Mouse (Mus musculus) limb, embryonic 14.5 days (tissue): ENCODE results near the gene Fastk. TPM values are rescaled to one million over a fixed set of nuclear protein-coding genes. Genes with fewer than 3 reads are reported as not detected.

ENCODE experiments used
- ATAC-seq: fragments of 200-750 bp; cut with Nextera tagmentation; 2 replicates; pipeline ENCODE4 v1.8.0; 2017; ENCODE audit warnings: low read depth, moderate number of reproducible peaks, moderate TSS enrichment; ENCODE audit not compliant: low FRiP score
- DNase-seq: peaks from one replicate; pipeline ENCODE4 v3.0.0-alpha.2; 2015; ENCODE audit warnings: low spot score
- H3K27ac ChIP-seq: fragments of 300-500 bp; sonication (generic); replicated peaks from 2 replicates; pipeline ENCODE4 v1.5.1; 2014; ENCODE audit warnings: low read depth, mild to moderate bottlenecking, low read length, moderate library complexity, mixed read lengths
- H3K27me3 ChIP-seq: fragments of 300-500 bp; sonication (generic); 2 replicates; pipeline ENCODE4 v1.6.1; 2014; ENCODE audit warnings: low read length, mixed read lengths; ENCODE audit not compliant: control insufficient read depth, insufficient read depth
- H3K36me3 ChIP-seq: fragments of 300-500 bp; sonication (generic); 2 replicates; pipeline ENCODE4 v1.6.1; 2014; ENCODE audit warnings: mild to moderate bottlenecking, low read length, moderate library complexity, mixed read lengths; ENCODE audit not compliant: control insufficient read depth, insufficient read depth
- H3K4me1 ChIP-seq: fragments of 300-500 bp; sonication (generic); 2 replicates; pipeline ENCODE4 v1.6.1; 2014; ENCODE audit warnings: antibody characterized with exemption, low read length, mixed read lengths; ENCODE audit not compliant: control insufficient read depth, insufficient read depth
- H3K4me2 ChIP-seq: fragments of 300-500 bp; sonication (generic); replicated peaks from 2 replicates; pipeline ENCODE4 v1.6.1; 2014; ENCODE audit warnings: low read depth, mild to moderate bottlenecking, low read length, moderate library complexity; ENCODE audit not compliant: severe bottlenecking
- H3K4me3 ChIP-seq: fragments of 300-500 bp; sonication (generic); replicated peaks from 2 replicates; pipeline ENCODE4 v1.5.1; 2014; ENCODE audit warnings: low read length
- H3K9ac ChIP-seq: fragments of 300-500 bp; sonication (generic); 2 replicates; pipeline ENCODE4 v1.6.1; 2014; ENCODE audit warnings: mild to moderate bottlenecking, low read depth, low read length, moderate library complexity; ENCODE audit not compliant: severe bottlenecking
- H3K9me3 ChIP-seq: fragments of 300-500 bp; sonication (generic); 2 replicates; pipeline ENCODE4 v1.6.1; 2016; ENCODE audit warnings: low read length; ENCODE audit not compliant: control insufficient read depth
- POLR2A ChIP-seq: fragments of 200-500 bp; IDR thresholded peaks from 2 replicates; pipeline ENCODE4 v1.8.0; 2012; ENCODE audit warnings: inconsistent platforms, mild to moderate bottlenecking, moderate library complexity, borderline replicate concordance; ENCODE audit not compliant: insufficient read depth, insufficient read length; ENCODE audit errors: extremely low read depth
- WGBS: fragments of 180-500 bp; shearing (Covaris S2); extraction: QIAGEN DNeasy Blood & Tissue Kit; methylation state at CpG from one replicate; pipeline ENCODE4 v1.1.7; 2014; 5-methylcytosine and 5-hydroxymethylcytosine counted together
- polyA plus RNA-seq, 2 experiments: library from polyadenylated mRNA; depleted of rRNA in 1 of 2; stranded (reverse) in 1 of 2; unstranded in 1 of 2; fragments of >200 nt; fragmentation: Nextera tagmentation in 1 of 2; extraction: Ambion mirVana in 1 of 2; gene quantifications; 2 replicates each; pipeline versions ENCODE4 v1.2.1 to v1.2.3; 2012 to 2014

Fastk gene
- polyA plus RNA-seq, 2 experiments = 120 to 295 TPM

DNA sequence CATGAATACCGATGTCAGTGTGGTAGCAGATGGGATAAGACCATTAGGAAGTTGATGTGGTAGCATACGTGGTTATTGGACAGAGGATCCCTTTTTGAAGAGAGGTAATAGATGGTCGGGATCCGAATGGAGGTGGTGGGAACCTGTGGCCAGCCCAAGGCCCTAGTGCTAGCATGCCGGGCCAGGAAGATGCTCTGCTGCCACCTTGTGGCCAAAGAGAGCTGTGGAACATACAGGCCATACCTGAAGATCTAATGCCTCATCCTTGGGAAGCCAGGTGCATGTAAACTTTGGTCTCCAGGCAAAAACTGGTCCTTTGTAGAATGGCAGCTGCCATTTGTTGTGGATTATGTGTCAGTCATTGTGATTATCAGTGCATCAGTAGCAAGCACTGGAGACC, 25.5 kb upstream of the Fastk start:
- Histone ChIP-seq H3K4me2 (no peak overlapping the region), H3K36me3 (peaks cover 8% of the 10 kb centered on the region; the same call in 1 of the 2 replicates), H3K4me1 (peaks cover 24% of the 10 kb centered on the region), H3K27ac (no peak overlapping the region), H3K9me3 (no peaks in the 10 kb centered on the region), H3K27me3 (0 out of 2 replicates have a peak, but pooled peaks cover 8% of the 10 kb centered on the region), H3K4me3 (no peak overlapping the region), H3K9ac (no peak overlapping the region)
- 8% methylated on average over 5 of the region's 5 CpGs for WGBS
- ATAC-seq (no peak), DNase-seq (peak; percentile 87)
- TF ChIP-seq POLR2A = no peak

GRCm38 (mm10) chr5:24466762-24467161, 21.7 kb upstream of the Fastk start:
- Histone ChIP-seq H3K9ac (no peak overlapping the region), H3K4me1 (no peaks in the 10 kb centered on the region), H3K4me2 (no peak overlapping the region), H3K27me3 (no peaks in the 10 kb centered on the region), H3K4me3 (no peak overlapping the region), H3K36me3 (0 out of 2 replicates have a peak, but pooled peaks cover 3% of the 10 kb centered on the region), H3K9me3 (no peaks in the 10 kb centered on the region), H3K27ac (no peak overlapping the region)
- no peak for TF ChIP-seq POLR2A
- DNase-seq = no peak
- 72% methylated on average over 12 of the region's 12 CpGs for WGBS
- ATAC-seq = no peak

DNA sequence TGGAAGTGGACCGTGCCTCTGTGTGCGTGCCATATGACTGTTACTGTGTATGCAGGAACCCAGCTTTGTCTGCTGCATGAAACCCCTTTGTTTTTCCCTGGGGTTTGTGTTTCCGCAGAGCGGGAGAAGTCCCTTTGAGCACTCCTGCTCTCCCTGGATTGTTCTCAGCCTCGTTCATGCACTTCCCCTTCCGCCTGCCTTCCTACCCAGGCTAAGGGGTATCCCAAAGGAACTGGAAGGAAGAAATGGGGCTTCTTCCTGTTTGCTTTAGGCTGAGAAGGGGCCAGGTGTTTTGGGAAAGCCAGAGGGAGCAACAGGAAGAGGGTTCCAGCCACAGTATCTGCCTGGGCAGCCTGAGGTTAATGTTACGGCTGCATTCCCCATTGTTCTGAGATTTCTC, 10.5 kb upstream of the Fastk start:
- Histone ChIP-seq H3K36me3 (peaks cover 18% of the 10 kb centered on the region), H3K9me3 (no peaks in the 10 kb centered on the region), H3K27me3 (no peaks in the 10 kb centered on the region), H3K27ac (no peak overlapping the region), H3K9ac (no peak overlapping the region), H3K4me3 (no peak overlapping the region), H3K4me2 (no peak overlapping the region), H3K4me1 (peaks cover 27% of the 10 kb centered on the region)
- no peak for TF ChIP-seq POLR2A
- ATAC-seq = no peak
- DNase-seq = no peak
- 73% methylated on average over 7 of the region's 7 CpGs for WGBS

- H3K4me1 ChIP-seq = peaks cover 27% of the 10 kb centered on the region
- H3K9me3 ChIP-seq = no peaks in the 10 kb centered on the region
- H3K27me3 ChIP-seq = no peaks in the 10 kb centered on the region
- H3K9ac ChIP-seq = no peak overlapping the region
- H3K4me2 ChIP-seq = no peak overlapping the region
- ATAC-seq = no peak
- TF ChIP-seq POLR2A = no peak
- no peak overlapping the region for H3K4me3 ChIP-seq
- 77% methylated on average over 3 of the region's 3 CpGs for WGBS
- peaks cover 13% of the 10 kb centered on the region for H3K36me3 ChIP-seq
- H3K27ac ChIP-seq = no peak overlapping the region
- no peak for DNase-seq
These were observed 10.0 kb upstream of the Fastk start for GRCm38 (mm10) chr5:24455076-24455475.

GRCm38 (mm10) chr5:24453985-24454303, 8.9 kb upstream of the Fastk start:
- WGBS = 7% methylated on average over 2 of the region's 2 CpGs
- TF ChIP-seq POLR2A = no peak
- peak overlapping the region; percentile 87; the same call in 1 of the 2 replicates for H3K9ac ChIP-seq

More at GRCm38 (mm10) chr5:24453985-24454303, 8.9 kb upstream of the Fastk start:
- H3K36me3 ChIP-seq = peaks cover 8% of the 10 kb centered on the region; the same call in 1 of the 2 replicates
- no peak overlapping the region for H3K27ac ChIP-seq
- DNase-seq (no peak), ATAC-seq (no peak)
- peak overlapping the region; percentile 91 for H3K4me3 ChIP-seq
- peak overlapping the region; percentile 98 for H3K4me2 ChIP-seq
- H3K4me1 ChIP-seq = peaks cover 27% of the 10 kb centered on the region
- H3K9me3 ChIP-seq = no peaks in the 10 kb centered on the region
- no peaks in the 10 kb centered on the region for H3K27me3 ChIP-seq
